Mouse (Mus musculus): ENCODE data around the gene Saxo2. TPM values are rescaled to one million over a fixed set of nuclear protein-coding genes. Genes with fewer than 3 reads are reported as not detected.
A peak's percentile ranks its signal among the peaks of the same experiment; 100 is the strongest.

The Saxo2 gene
- polyA plus RNA-seq, 1 experiment = 2.9 TPM

DNA sequence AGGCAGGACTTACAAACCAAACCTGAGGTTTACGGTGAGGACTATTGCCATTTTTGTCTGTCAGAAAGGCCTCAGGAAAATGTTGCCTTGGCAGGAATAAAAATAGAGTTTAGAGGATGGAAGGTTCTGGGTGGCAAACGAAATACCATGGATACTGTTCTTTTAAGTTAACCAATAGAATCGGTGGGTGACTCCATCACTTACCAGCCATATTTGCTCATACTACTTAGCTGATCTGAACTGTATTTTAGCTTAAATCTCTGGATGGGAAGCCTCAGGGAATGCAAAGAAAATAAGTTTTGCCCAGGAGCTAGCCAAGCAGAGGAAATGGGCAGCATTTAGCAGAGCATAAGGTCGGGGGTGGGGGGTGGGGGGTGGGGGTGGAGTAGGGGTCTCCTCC lies 419 bp downstream of the Saxo2 start:
- no peak for TF ChIP-seq POLR2A (IDR thresholded peaks at IDR 0.05; ENCODE audit: low read depth, low read length)
- TF ChIP-seq CTCF (IDR thresholded peaks at IDR 0.05; ENCODE audit: borderline replicate concordance, insufficient read depth, low read length) = no peak
- no peak overlapping the region for H3K27ac ChIP-seq (ENCODE audit: insufficient read depth, low read length)
- H3K4me1 ChIP-seq (ENCODE audit: control insufficient read depth, insufficient read depth, low read length) = 0 out of 2 replicates have a peak, but pooled peaks cover 5% of the 10 kb centered on the region
- H3K4me3 ChIP-seq (ENCODE audit: insufficient read depth, low read length) = peak overlapping the region; percentile 88

DNA sequence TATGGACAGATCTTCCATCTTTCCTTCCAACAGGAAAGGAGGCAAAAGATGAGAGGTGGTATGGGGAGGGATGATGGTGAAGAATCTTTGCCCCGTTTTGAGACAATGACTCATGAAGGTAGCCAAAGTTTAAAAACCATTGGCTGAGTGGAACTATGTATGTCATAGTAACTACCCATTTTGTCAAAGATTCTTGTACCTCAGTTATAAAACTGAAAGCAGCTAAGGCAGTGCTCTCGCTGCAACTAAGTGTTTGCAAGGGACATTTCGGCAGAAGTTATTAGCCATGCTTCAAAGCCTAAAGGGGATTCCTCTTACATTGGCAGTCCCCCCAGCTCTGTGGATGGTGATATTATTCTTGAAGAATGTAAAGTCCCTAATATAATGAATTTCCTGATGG lies 1.1 kb downstream of the Saxo2 start:
- 0 out of 2 replicates have a peak, but pooled peaks cover 5% of the 10 kb centered on the region for H3K4me1 ChIP-seq (ENCODE audit: control insufficient read depth, insufficient read depth, low read length)
- no peak overlapping the region for H3K4me3 ChIP-seq (ENCODE audit: insufficient read depth, low read length)
- no peak overlapping the region for H3K27ac ChIP-seq (ENCODE audit: insufficient read depth, low read length)
- no peak for TF ChIP-seq POLR2A (IDR thresholded peaks at IDR 0.05; ENCODE audit: low read depth, low read length)
- no peak for TF ChIP-seq CTCF (IDR thresholded peaks at IDR 0.05; ENCODE audit: borderline replicate concordance, insufficient read depth, low read length)

DNA sequence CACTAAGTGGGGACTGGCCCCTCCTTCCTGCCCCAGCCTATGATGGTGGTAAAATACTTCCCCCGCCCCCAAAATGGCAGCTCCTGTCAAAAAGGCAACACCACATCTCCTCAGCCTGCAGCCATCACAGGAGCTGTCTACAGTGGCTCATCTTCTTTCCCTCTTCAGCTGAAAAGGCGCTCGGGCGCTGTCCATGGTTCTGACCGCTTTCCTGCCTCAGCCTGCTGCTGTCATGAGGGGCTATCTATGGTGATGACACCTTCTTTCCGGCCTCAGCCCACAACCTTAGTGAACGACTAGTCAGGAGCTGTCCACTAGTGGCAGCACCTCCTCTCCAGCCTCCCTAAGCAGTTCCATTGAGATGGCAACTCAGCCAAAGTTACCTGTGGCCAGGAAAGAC lies 23.0 kb downstream of the Saxo2 start:
- TF ChIP-seq POLR2A (IDR thresholded peaks at IDR 0.05; ENCODE audit: low read depth, low read length) (no peak), CTCF (IDR thresholded peaks at IDR 0.05; ENCODE audit: borderline replicate concordance, insufficient read depth, low read length) (no peak)
- no peak overlapping the region for H3K4me3 ChIP-seq (ENCODE audit: insufficient read depth, low read length)
- H3K4me1 ChIP-seq (ENCODE audit: control insufficient read depth, insufficient read depth, low read length) = no peaks in the 10 kb centered on the region; the same call in 1 of the 2 replicates
- no peak overlapping the region for H3K27ac ChIP-seq (ENCODE audit: insufficient read depth, low read length)

DNA sequence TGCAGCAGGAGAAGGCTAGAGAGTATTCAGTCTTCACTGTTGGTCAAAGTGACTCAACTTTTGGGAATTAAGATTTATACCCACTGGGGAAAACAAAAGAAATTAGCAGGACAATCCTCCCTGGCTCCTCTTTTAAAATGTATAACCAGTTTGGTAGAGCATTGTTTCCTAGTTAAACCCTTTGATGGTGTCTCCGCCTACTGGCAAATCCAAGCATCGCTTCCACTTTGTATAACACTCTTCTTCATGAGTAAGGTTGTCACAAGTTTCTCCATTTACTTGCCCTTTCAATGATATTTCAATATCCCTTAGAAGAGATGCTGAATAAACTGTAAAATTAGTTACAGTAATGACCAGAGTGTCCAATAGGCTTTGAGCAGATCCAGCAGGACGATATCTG lies 38.7 kb downstream of the Saxo2 start:
- H3K27ac ChIP-seq (ENCODE audit: insufficient read depth, low read length) = no peak overlapping the region
- H3K4me3 ChIP-seq (ENCODE audit: insufficient read depth, low read length) = no peak overlapping the region
- no peaks in the 10 kb centered on the region for H3K4me1 ChIP-seq (ENCODE audit: control insufficient read depth, insufficient read depth, low read length)
- TF ChIP-seq POLR2A (IDR thresholded peaks at IDR 0.05; ENCODE audit: low read depth, low read length) (no peak), CTCF (IDR thresholded peaks at IDR 0.05; ENCODE audit: borderline replicate concordance, insufficient read depth, low read length) (no peak)

DNA sequence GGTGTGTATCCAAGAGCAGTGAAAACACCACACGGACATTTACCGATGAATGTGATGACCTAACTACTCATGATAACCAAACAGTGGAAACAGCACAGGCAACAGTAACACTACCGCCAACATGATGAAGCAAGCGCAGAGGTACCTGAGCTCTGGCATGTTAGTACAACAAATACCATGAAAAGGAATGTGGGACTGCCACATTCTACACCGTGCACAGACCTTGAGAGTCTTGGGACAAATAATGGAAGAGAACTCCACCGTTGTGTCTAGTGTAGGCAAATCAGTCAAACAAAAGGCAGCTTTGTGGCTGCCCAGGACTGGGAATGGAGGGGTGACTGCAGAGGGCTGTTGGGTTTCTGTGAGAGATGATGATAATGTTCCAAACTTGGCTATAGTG lies 42.9 kb downstream of the Saxo2 start:
- TF ChIP-seq POLR2A (IDR thresholded peaks at IDR 0.05; ENCODE audit: low read depth, low read length) = no peak
- TF ChIP-seq CTCF (IDR thresholded peaks at IDR 0.05; ENCODE audit: borderline replicate concordance, insufficient read depth, low read length) = no peak
- H3K4me1 ChIP-seq (ENCODE audit: control insufficient read depth, insufficient read depth, low read length) = no peaks in the 10 kb centered on the region
- no peak overlapping the region for H3K4me3 ChIP-seq (ENCODE audit: insufficient read depth, low read length)
- H3K27ac ChIP-seq (ENCODE audit: insufficient read depth, low read length) = no peak overlapping the region

DNA sequence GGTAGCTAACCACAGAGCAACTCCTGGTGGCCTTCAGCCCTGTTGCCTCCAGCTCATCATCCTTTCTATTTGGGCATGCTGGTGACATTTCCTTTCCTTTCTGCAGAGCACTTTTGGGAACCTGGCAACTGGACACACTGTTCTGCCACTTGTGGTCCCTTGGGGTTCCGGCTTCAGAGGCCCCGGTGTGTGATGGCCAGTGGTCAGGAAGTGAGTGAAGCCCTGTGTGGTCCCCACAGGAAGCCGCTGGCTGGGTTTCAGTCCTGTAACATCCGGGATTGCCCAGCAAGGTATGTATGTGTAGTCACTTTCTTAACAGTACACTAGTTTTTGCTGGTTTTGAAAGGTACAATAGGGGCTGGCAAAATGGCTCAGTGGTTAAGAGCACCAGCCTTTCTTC lies 46.3 kb downstream of the Saxo2 start:
- H3K27ac ChIP-seq (ENCODE audit: insufficient read depth, low read length) = no peak overlapping the region
- no peak overlapping the region for H3K4me3 ChIP-seq (ENCODE audit: insufficient read depth, low read length)
- no peaks in the 10 kb centered on the region for H3K4me1 ChIP-seq (ENCODE audit: control insufficient read depth, insufficient read depth, low read length)
- TF ChIP-seq CTCF (IDR thresholded peaks at IDR 0.05; ENCODE audit: borderline replicate concordance, insufficient read depth, low read length) (no peak), POLR2A (IDR thresholded peaks at IDR 0.05; ENCODE audit: low read depth, low read length) (no peak)

DNA sequence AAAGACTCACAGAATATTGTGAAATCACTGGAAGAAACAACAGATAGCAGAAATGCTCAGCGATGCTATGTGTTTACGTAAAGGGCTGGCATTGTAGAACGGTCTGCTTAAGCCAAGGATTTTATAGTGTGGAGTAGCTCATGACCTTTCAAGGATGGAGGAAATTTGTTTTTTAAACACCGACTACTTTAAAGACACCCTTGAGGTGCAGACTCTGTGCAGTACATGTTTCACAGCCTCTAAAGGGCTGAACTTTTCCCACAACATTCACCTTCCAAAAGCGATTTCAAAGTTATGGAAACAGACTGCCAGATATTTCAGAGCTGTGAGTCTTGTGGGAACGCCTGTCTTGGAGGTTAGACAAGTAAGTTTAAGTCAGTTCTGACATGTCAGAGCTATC lies 57.4 kb downstream of the Saxo2 start:
- Histone ChIP-seq H3K4me3 (ENCODE audit: insufficient read depth, low read length) (no peak overlapping the region), H3K4me1 (ENCODE audit: control insufficient read depth, insufficient read depth, low read length) (no peaks in the 10 kb centered on the region; the same call in 1 of the 2 replicates), H3K27ac (ENCODE audit: insufficient read depth, low read length) (peak overlapping the region; percentile 5; the same call in 1 of the 2 replicates)
- TF ChIP-seq POLR2A (IDR thresholded peaks at IDR 0.05; ENCODE audit: low read depth, low read length) = no peak
- TF ChIP-seq CTCF (IDR thresholded peaks at IDR 0.05; ENCODE audit: borderline replicate concordance, insufficient read depth, low read length) = no peak

Other genes with a start within 250 kb of the Saxo2 start
- 21.2 and 24.0 TPM in 2 replicates for gene Efl1, start 86 bp upstream of the Saxo2 start, polyA plus RNA-seq (2011; ENCODE audit: insufficient read length, low read depth, missing spikeins)
- gene Mex3b, start 218.8 kb upstream of the Saxo2 start, polyA plus RNA-seq (2011; ENCODE audit: insufficient read length, low read depth, missing spikeins) = 18.9 and 23.6 TPM in 2 replicates